Mouse (Mus musculus) ovary, postnatal 10 days (tissue): ENCODE results near the gene Snrnp25.
A peak's percentile ranks its signal among the peaks of the same experiment; 100 is the strongest.

Source experiments
- DNase-seq: peaks from one replicate; pipeline ENCODE4 v3.0.0; 2022; ENCODE audit warnings: low spot score

Snrnp25 gene

GRCm38 (mm10) chr11:32224468-32225139 is 19.4 kb downstream of the Snrnp25 start:
- no peak for DNase-seq

GRCm38 (mm10) chr11:32225222-32226104 is 20.2 kb downstream of the Snrnp25 start:
- no peak for DNase-seq

GRCm38 (mm10) chr11:32226124-32226871 is 21.1 kb downstream of the Snrnp25 start, which contains the start of gene Mpg:
Gene Mpg (plus strand): TSS chr11:32226505.
- peak; percentile 71 for DNase-seq

GRCm38 (mm10) chr11:32227041-32227440 is 21.8 kb downstream of the Snrnp25 start:
- no peak for DNase-seq

- no peak for DNase-seq
These were observed 22.3 kb downstream of the Snrnp25 start for GRCm38 (mm10) chr11:32227555-32227954.

GRCm38 (mm10) chr11:32228292-32228845 is 23.2 kb downstream of the Snrnp25 start:
- DNase-seq = no peak

GRCm38 (mm10) chr11:32230220-32230619 is 25.0 kb downstream of the Snrnp25 start:
- no peak for DNase-seq

GRCm38 (mm10) chr11:32231125-32231524 is 25.9 kb downstream of the Snrnp25 start:
- DNase-seq = no peak

- no peak for DNase-seq
These were observed 27.6 kb downstream of the Snrnp25 start for GRCm38 (mm10) chr11:32232848-32233247.

GRCm38 (mm10) chr11:32233895-32234294 is 28.7 kb downstream of the Snrnp25 start:
- DNase-seq = no peak

- DNase-seq = no peak
These were observed 29.7 kb downstream of the Snrnp25 start for GRCm38 (mm10) chr11:32234816-32235485.

GRCm38 (mm10) chr11:32235646-32236045 is 30.4 kb downstream of the Snrnp25 start:
- no peak for DNase-seq

GRCm38 (mm10) chr11:32236132-32236531 is 30.9 kb downstream of the Snrnp25 start:
- DNase-seq = no peak

GRCm38 (mm10) chr11:32236712-32237410 is 31.6 kb downstream of the Snrnp25 start:
- DNase-seq = no peak

- DNase-seq = no peak
These were observed 32.2 kb downstream of the Snrnp25 start for GRCm38 (mm10) chr11:32237411-32237795.

GRCm38 (mm10) chr11:32238093-32238860 is 33.1 kb downstream of the Snrnp25 start:
- no peak for DNase-seq

- DNase-seq = no peak
These were observed 36.2 kb downstream of the Snrnp25 start for GRCm38 (mm10) chr11:32241391-32241790.

- DNase-seq = no peak
These were observed 37.0 kb downstream of the Snrnp25 start for GRCm38 (mm10) chr11:32242209-32242608.

- no peak for DNase-seq
These were observed 38.2 kb downstream of the Snrnp25 start for GRCm38 (mm10) chr11:32243205-32243955.
